Mouse (Mus musculus): ENCODE measurements around the gene Ppm1k. TPM values are rescaled to one million over a fixed set of nuclear protein-coding genes. Genes with fewer than 3 reads are reported as not detected.
"Not testable (repeated sequence)": the region's sequence is repeated elsewhere in the genome, so short reads cannot be mapped to it uniquely, and the experiment has no call there.

The Ppm1k gene
- polyA plus RNA-seq, 1 experiment from 2014 or later: 6.9 TPM

DNA sequence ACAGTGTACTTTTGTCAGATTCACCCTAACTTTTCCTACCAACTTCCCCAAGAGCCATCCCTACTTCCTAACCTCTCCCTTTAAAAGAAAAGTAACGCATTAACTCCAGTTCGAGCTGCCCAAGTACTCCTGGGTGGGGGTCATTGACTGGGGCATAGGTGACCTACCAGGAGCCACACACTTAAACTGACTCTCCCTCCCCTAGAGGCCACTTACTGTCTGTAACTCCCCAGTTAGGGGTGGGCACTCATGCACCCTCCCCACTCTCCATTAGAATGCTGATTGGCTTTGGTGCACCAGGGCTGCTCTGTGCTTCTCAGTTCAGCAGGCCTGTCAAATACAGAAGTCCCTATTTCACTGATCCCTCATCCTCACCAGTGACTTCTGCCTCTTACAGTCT lies 8.3 kb downstream of the Ppm1k start:
- no peak overlapping the region for H3K4me3 ChIP-seq (replicated peaks)
- no peak overlapping the region for H3K4me2 ChIP-seq
- H3K9me3 ChIP-seq: no peaks in the 10 kb centered on the region
- no peaks in the 10 kb centered on the region for H3K27me3 ChIP-seq
- no peak overlapping the region for H3K9ac ChIP-seq
- ATAC-seq (ENCODE audit: low FRiP score): no peak
- 85% methylated on average over 2 of the region's 2 CpGs for WGBS
- H3K36me3 ChIP-seq (replicated peaks): no peaks in the 10 kb centered on the region
- no peaks in the 10 kb centered on the region for H3K4me1 ChIP-seq
- no peak overlapping the region for H3K27ac ChIP-seq

DNA sequence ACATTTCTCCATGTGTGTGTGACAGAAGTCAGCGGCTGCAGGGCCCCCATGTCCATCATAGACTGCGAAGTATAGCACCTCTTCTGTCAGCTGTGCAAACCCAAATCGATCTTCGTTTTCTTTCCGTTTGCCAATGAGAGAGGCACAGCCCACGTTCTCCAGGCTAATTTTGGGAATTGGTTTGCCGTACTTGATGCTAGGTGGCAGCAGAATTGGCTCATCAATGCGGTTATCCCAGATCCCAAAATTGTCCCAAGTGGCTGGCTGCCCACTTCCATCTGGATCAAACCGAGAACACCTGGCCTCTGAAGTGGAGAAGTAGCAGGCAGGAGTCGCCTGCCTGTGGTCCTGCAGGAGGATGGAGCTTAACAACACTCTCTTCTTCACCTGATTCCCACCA lies 10.5 kb downstream of the Ppm1k start:
- no peak overlapping the region for H3K4me2 ChIP-seq
- no peak for ATAC-seq (ENCODE audit: low FRiP score)
- WGBS: 90% methylated on average over 10 of the region's 10 CpGs

DNA sequence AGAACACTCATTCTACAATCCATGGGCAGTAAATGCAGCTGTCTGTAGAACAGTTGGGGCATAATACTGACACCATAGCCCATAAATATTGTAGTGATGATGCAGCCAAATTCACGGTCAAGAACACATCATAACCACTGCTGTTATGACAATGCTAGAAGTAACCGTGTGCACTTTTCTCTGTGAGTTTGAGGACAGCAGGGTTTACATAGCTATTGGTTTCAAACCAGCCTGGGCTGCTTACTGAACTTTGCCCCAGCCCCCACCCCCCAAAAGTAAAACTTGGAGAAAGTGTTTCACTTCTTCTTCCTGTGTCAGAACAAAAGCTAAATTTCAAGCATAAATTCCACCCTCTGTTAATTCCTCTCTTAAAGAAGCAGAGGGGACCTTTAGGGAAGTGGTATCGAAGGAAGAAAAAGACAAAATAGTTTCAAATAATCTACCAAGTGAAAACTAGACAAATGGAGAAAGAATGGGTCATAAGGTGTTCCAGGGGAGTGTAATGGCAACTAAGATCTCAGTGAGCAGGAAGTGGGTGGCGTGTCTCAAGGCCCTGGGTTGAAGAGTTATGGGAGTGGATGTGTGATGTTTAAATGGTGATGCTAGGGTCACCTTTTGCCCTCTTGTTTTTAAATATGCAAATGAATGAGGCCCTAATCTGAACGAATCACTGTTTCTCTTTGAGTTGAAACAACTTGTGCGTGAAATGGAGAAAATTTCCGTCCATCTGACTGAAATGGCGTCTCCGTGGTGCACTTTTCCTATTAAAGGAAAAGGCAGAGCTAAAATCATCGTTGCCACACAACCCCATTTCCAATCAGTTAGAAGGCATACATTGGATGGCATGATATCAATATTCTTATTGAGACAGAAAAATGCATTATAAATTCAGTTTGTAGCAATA lies 14.3 kb downstream of the Ppm1k start:
- ATAC-seq (ENCODE audit: low FRiP score): no peak
- Histone ChIP-seq H3K27ac (no peak overlapping the region), H3K27me3 (no peaks in the 10 kb centered on the region), H3K4me3 (replicated peaks) (no peak overlapping the region), H3K4me2 (no peak overlapping the region), H3K9ac (no peak overlapping the region), H3K9me3 (no peaks in the 10 kb centered on the region), H3K36me3 (replicated peaks) (no peaks in the 10 kb centered on the region), H3K4me1 (no peaks in the 10 kb centered on the region)
- 81% methylated on average over 10 of the region's 10 CpGs for WGBS

More for the DNA sequence above, 10.5 kb downstream of the Ppm1k start:
- Histone ChIP-seq H3K9ac (no peak overlapping the region), H3K4me3 (replicated peaks) (no peak overlapping the region), H3K36me3 (replicated peaks) (no peaks in the 10 kb centered on the region), H3K9me3 (no peaks in the 10 kb centered on the region), H3K27me3 (no peaks in the 10 kb centered on the region), H3K4me1 (no peaks in the 10 kb centered on the region), H3K27ac (no peak overlapping the region)

DNA sequence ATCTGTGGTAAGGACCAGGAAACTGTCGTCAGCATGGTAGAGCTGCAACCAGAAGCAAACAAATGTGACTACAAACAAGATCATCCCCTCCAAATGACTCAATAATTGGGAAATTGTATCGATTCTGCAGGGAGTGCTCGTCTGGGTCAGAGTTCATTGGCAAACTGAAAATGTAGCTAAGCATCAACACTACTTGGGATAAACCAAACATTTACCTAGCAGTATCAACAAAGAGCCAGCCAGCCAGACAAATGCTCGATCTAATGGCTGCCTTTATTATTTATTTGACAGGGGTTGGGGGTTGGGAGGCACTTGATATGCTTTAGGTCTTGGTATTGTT lies 21.3 kb downstream of the Ppm1k start:
- Histone ChIP-seq H3K27ac (no peak overlapping the region), H3K9me3 (no peaks in the 10 kb centered on the region), H3K36me3 (replicated peaks) (peaks cover 15% of the 10 kb centered on the region; the same call in 1 of the 2 replicates), H3K27me3 (no peaks in the 10 kb centered on the region), H3K9ac (no peak overlapping the region), H3K4me2 (no peak overlapping the region), H3K4me3 (replicated peaks) (no peak overlapping the region), H3K4me1 (no peaks in the 10 kb centered on the region)
- WGBS: 70% methylated on average over 4 of the region's 4 CpGs
- ATAC-seq (ENCODE audit: low FRiP score): no peak

DNA sequence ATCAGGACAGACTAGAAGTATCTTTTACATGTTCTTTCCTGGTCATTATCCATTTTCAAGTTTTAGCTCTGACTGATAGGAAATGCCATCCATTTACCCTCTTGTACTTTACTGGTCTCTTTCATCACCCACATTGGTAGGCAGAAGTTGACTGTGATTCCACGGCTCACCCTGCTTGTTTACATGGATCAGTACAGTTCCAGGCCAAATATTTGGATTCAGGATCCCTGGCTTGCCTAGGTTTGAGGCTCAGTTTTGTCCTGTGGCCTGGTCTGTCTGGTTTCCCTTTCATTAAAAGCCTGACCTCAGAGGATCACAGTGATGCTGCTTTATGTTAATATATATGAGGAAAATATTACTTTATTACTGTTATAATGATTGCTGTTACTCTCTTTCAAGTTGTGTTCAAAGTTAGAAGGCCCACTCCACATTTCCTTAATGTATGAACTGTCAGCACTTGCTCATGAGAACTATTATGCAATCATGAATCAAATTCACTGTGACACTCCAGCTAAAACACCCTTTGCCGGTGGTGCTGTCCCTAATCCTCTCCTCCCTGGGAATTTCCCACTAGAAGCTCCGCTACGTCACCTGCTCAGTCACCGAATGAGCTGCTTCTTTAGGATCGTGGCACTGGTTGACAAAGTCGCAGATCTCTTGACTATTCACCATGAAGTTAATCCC lies 21.8 kb downstream of the Ppm1k start:
- no peak overlapping the region for H3K4me2 ChIP-seq
- H3K27me3 ChIP-seq: no peaks in the 10 kb centered on the region
- H3K36me3 ChIP-seq (replicated peaks): peaks cover 15% of the 10 kb centered on the region; the same call in 1 of the 2 replicates
- H3K4me3 ChIP-seq (replicated peaks): no peak overlapping the region
- no peak for ATAC-seq (ENCODE audit: low FRiP score)
- H3K9me3 ChIP-seq: no peaks in the 10 kb centered on the region
- 80% methylated on average over 7 of the region's 7 CpGs for WGBS
- no peak overlapping the region for H3K9ac ChIP-seq
- no peak overlapping the region for H3K27ac ChIP-seq
- no peaks in the 10 kb centered on the region for H3K4me1 ChIP-seq

DNA sequence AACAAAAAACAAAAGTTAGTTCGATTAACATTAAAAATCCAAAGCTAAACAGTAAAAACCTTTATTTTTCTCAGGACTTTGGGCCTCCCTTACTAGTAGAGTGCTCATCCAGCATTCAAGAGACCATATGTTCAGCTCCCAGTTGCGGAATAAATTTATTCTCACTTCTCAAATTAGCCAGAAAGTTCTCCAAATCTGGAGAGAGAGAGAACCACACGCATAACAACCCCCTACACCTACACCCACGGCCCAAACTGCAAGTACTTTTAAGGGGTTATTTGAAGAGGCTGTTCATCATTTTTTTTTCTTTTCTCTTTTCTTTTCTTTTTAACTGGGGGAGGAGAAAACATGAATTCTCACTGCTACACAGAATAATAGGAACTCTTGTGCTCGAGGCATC lies 23.4 kb downstream of the Ppm1k start:
- H3K4me2 ChIP-seq: no peak overlapping the region
- H3K4me1 ChIP-seq: no peaks in the 10 kb centered on the region
- H3K36me3 ChIP-seq (replicated peaks): peaks cover 15% of the 10 kb centered on the region; the same call in 1 of the 2 replicates
- no peak for ATAC-seq (ENCODE audit: low FRiP score)
- no peaks in the 10 kb centered on the region for H3K27me3 ChIP-seq
- H3K9ac ChIP-seq: no peak overlapping the region
- no peak overlapping the region for H3K4me3 ChIP-seq (replicated peaks)
- WGBS: 88% methylated on average over 5 of the region's 5 CpGs
- no peak overlapping the region for H3K27ac ChIP-seq
- H3K9me3 ChIP-seq: no peaks in the 10 kb centered on the region

DNA sequence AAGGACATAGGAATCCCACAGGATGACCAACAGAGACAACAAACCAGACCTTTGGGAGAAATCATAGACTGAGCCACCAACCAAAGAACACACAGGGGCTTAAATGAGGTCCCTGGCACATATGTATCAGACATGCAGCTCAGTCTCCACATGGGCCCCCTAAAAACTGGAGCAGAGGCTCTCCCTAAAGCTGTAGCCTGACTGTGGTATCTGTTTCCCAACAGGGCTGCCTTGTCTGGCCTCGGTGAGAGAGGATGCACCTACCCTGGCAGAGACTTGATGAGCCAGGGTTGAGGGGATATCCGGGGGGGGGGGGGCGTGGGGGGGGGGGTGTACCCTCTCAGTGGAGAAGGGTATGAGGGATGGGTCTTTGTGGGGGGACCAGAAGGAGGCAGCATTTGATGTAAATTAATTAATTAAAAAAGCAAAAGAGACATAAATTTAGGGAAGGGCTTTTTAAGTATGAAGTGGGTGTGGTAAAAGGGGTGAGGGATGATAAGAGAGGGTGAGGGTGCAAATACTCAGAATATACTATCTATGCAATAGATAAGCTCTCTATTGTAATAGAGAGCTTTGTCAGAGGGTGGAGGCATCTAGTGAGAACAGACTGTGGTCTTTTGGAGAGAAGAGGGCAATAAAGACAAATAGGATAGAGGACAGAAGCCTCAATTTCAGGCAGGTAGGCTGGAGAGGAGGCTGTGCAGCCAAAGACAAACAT lies 31.4 kb downstream of the Ppm1k start:
- H3K36me3 ChIP-seq (replicated peaks): no peaks in the 10 kb centered on the region
- H3K4me3 ChIP-seq (replicated peaks): no peak overlapping the region
- no peak overlapping the region for H3K27ac ChIP-seq
- no peaks in the 10 kb centered on the region for H3K27me3 ChIP-seq
- H3K4me2 ChIP-seq: no peak overlapping the region
- H3K9ac ChIP-seq: no peak overlapping the region
- no peaks in the 10 kb centered on the region for H3K4me1 ChIP-seq
- WGBS: 41% methylated on average over 2 of the region's 3 CpGs
- no peaks in the 10 kb centered on the region for H3K9me3 ChIP-seq
- ATAC-seq (ENCODE audit: low FRiP score): no peak

DNA sequence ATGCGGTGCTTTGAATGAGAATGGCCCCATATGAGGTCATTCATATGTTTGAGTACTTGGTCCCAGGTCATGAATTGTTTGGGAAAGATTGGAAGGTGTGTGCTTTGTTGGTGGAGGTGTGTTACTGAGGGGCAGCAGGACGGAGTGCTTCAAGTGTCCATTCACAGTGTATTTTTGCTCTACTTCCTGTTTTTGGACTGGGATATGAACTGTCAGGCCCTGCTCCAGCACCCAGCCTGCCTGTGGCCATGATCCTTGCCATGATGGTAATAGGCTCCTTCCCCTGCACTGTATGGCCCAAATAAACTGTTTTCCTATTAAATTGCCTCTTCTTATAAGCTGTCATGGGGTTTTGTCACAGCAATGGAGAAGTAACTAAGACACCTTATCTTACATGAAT lies 36.1 kb downstream of the Ppm1k start:
- H3K9ac ChIP-seq: no peak overlapping the region
- no peaks in the 10 kb centered on the region for H3K36me3 ChIP-seq (replicated peaks)
- H3K27ac ChIP-seq: no peak overlapping the region
- no peaks in the 10 kb centered on the region for H3K27me3 ChIP-seq
- no peak overlapping the region for H3K4me2 ChIP-seq
- no peak for ATAC-seq (ENCODE audit: low FRiP score)
- H3K9me3 ChIP-seq: no peaks in the 10 kb centered on the region
- 83% methylated on average over 2 of the region's 2 CpGs for WGBS
- H3K4me3 ChIP-seq (replicated peaks): no peak overlapping the region
- H3K4me1 ChIP-seq: no peaks in the 10 kb centered on the region

DNA sequence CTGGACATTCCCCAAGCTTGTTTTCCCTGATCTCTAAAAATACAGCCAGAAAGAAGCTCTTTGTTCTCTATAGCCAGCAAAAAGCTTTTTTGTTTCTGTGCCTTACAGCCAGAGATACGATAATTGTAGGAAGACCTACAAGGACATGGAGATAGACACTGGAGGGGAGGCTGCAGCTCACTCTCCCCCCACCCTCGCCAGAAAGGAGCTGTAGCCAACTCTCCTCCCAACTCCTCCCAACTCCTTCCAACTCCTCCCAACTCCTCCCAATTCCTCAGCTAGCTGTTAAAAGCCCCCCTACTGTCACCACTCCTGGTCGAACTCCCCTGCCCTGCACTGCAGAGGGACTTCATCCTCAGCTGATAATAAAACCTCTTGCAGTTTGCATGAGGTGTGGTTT lies 67.1 kb downstream of the Ppm1k start:
- not testable (repeated sequence) for H3K4me2 ChIP-seq; H3K27me3 ChIP-seq; H3K4me3 ChIP-seq (replicated peaks); H3K36me3 ChIP-seq (replicated peaks); H3K9me3 ChIP-seq; H3K9ac ChIP-seq; ATAC-seq (ENCODE audit: low FRiP score); H3K27ac ChIP-seq; H3K4me1 ChIP-seq
- 29% methylated on average over 3 of the region's 3 CpGs for WGBS

Other genes starting within 250 kb of the Ppm1k start
- not detected in 2 replicates for gene Vmn1r16, start 206.0 kb downstream of the Ppm1k start, polyA plus RNA-seq (2016; fragmentation: Nextera tagmentation; extraction: Ambion mirVana)
- gene Vmn1r17, start 171.7 kb downstream of the Ppm1k start, polyA plus RNA-seq (2016; fragmentation: Nextera tagmentation; extraction: Ambion mirVana): not detected in 2 replicates
- not detected in 2 replicates for gene Vmn1r18, start 139.7 kb downstream of the Ppm1k start, polyA plus RNA-seq (2016; fragmentation: Nextera tagmentation; extraction: Ambion mirVana)
- not detected in 2 replicates for gene Vmn1r19, start 131.7 kb downstream of the Ppm1k start, polyA plus RNA-seq (2016; fragmentation: Nextera tagmentation; extraction: Ambion mirVana)
- not detected in 2 replicates for gene Vmn1r20, start 106.5 kb downstream of the Ppm1k start, polyA plus RNA-seq (2016; fragmentation: Nextera tagmentation; extraction: Ambion mirVana)
- gene Herc6, start 45.5 kb upstream of the Ppm1k start, polyA plus RNA-seq (2016; fragmentation: Nextera tagmentation; extraction: Ambion mirVana): 2.5 and 2.8 TPM in 2 replicates
- 11.8 and 14.2 TPM in 2 replicates for gene Pyurf, start 156.6 kb upstream of the Ppm1k start, polyA plus RNA-seq (2016; fragmentation: Nextera tagmentation; extraction: Ambion mirVana)
- gene Lancl2, start 167.1 kb upstream of the Ppm1k start, polyA plus RNA-seq (2016; fragmentation: Nextera tagmentation; extraction: Ambion mirVana): 59.9 and 60.5 TPM in 2 replicates